Mouse (Mus musculus) heart, postnatal 0 days (tissue): ENCODE measurements around the gene Tmem120a.

ENCODE experiments used
- CTCF ChIP-seq: IDR thresholded peaks from 2 replicates; pipeline ENCODE4 v1.5.1; 2016; ENCODE audit warnings: antibody characterized with exemption, control low read depth, low read depth
- EP300 ChIP-seq: IDR thresholded peaks from 2 replicates; pipeline ENCODE4 v1.6.1; 2016; ENCODE audit warnings: antibody characterized with exemption, low read depth

DNA sequence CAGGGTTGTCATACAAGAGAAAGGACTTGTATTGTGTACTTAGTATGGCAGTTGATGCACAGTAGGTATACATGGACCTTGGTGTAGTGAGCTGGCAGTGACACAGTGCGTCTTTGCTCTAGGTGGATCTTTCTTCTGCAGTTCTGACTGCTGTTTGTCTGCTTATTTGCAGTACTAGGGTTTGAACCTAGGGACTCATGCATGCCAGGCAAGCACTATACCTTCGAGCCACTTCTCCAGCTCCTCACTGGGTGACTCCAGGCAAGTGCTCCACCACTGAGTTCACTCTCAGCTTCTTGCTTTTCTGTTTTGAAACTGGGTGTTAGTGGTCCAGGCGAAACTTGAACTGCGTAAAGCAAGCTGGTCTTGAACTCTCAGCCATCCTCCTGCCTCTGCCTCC is 42.6 kb downstream of the Tmem120a start:
- no peak for TF ChIP-seq CTCF
- no peak for TF ChIP-seq EP300
